Mouse (Mus musculus): ENCODE measurements around the gene Rad51. TPM values are rescaled to one million over a fixed set of nuclear protein-coding genes. Genes with fewer than 3 reads are reported as not detected.
A peak's percentile ranks its signal among the peaks of the same experiment; 100 is the strongest.

Rad51 gene
- polyA plus RNA-seq, 1 experiment from 2014 or later = 34.6 TPM

DNA sequence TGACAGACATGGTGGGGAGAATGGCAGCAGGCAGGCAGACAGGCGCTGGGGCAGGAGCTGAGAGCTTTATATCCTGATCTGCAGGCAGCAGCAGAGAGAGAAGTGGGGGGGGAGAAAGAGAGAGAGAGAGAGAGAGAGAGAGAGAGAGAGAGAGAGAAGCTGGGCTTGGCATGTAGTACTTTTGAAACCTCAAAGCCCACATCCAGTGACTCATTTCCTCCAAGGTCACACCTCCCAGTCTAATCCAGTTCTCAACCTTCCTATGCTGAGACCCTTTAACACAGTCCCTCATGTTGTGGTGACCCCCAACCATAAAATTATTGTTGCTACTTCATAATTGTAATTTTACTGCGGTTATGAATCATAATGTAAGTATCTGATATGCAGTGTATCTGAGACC lies 57.7 kb downstream of the Rad51 start:
- ATAC-seq (replicated peaks; ENCODE audit: extremely low read depth, insufficient read depth, low FRiP score) = no peak
- Histone ChIP-seq H3K4me3 (ENCODE audit: low read length) (no peak overlapping the region), H3K27me3 (ENCODE audit: control insufficient read depth, insufficient read depth, low read length) (0 out of 2 replicates have a peak, but pooled peaks cover 2% of the 10 kb centered on the region), H3K9ac (ENCODE audit: low read length) (no peak overlapping the region), H3K27ac (ENCODE audit: low read length) (no peak overlapping the region), H3K4me2 (ENCODE audit: low read depth, low read length) (no peak overlapping the region), H3K36me3 (ENCODE audit: control insufficient read depth, insufficient read depth) (no peaks in the 10 kb centered on the region), H3K9me3 (replicated peaks; ENCODE audit: control insufficient read depth, low read length) (no peaks in the 10 kb centered on the region), H3K4me1 (ENCODE audit: control insufficient read depth, insufficient read depth, low read length) (peaks cover 27% of the 10 kb centered on the region)
- WGBS = 74% methylated on average over 2 of the region's 2 CpGs

GRCm38 (mm10) chr2:119171574-119171973 lies 59.0 kb downstream of the Rad51 start:
- Histone ChIP-seq H3K4me1 (ENCODE audit: control insufficient read depth, insufficient read depth, low read length) (peaks cover 25% of the 10 kb centered on the region), H3K27me3 (ENCODE audit: control insufficient read depth, insufficient read depth, low read length) (0 out of 2 replicates have a peak, but pooled peaks cover 2% of the 10 kb centered on the region), H3K9ac (ENCODE audit: low read length) (no peak overlapping the region), H3K36me3 (ENCODE audit: control insufficient read depth, insufficient read depth) (no peaks in the 10 kb centered on the region), H3K27ac (ENCODE audit: low read length) (no peak overlapping the region), H3K4me2 (ENCODE audit: low read depth, low read length) (no peak overlapping the region), H3K9me3 (replicated peaks; ENCODE audit: control insufficient read depth, low read length) (no peaks in the 10 kb centered on the region), H3K4me3 (ENCODE audit: low read length) (no peak overlapping the region)
- 38% methylated on average over 8 of the region's 8 CpGs for WGBS
- ATAC-seq (replicated peaks; ENCODE audit: extremely low read depth, insufficient read depth, low FRiP score) = no peak

DNA sequence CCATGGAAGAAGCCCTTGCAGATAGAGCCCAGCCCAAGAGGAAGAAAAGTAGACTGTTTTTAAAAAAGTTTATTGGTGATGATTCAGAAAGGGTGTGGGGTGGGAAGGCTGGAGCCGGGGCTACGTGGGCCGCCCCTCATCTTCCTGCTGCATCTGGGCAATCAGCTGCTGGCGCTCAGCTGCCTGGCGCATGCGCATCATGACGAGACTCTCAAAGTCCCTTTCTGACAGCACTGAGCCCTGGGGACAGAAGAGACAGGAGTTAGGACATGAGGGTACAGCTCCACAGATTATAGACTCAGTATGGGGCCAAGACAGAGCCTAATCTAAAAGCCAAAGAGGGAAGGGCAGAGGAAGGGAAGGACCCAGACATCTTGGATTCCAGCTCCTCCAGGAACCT lies 59.9 kb downstream of the Rad51 start:
- no peak overlapping the region for H3K4me3 ChIP-seq (ENCODE audit: low read length)
- H3K9ac ChIP-seq (ENCODE audit: low read length) = no peak overlapping the region
- H3K9me3 ChIP-seq (replicated peaks; ENCODE audit: control insufficient read depth, low read length) = no peaks in the 10 kb centered on the region
- H3K27ac ChIP-seq (ENCODE audit: low read length) = no peak overlapping the region
- peaks cover 19% of the 10 kb centered on the region for H3K4me1 ChIP-seq (ENCODE audit: control insufficient read depth, insufficient read depth, low read length)
- H3K27me3 ChIP-seq (ENCODE audit: control insufficient read depth, insufficient read depth, low read length) = 0 out of 2 replicates have a peak, but pooled peaks cover 2% of the 10 kb centered on the region
- no peak for ATAC-seq (replicated peaks; ENCODE audit: extremely low read depth, insufficient read depth, low FRiP score)
- 0 out of 2 replicates have a peak overlapping the region, but pooled peaks have one; percentile 54 for H3K4me2 ChIP-seq (ENCODE audit: low read depth, low read length)
- H3K36me3 ChIP-seq (ENCODE audit: control insufficient read depth, insufficient read depth) = no peaks in the 10 kb centered on the region
- 83% methylated on average over 7 of the region's 7 CpGs for WGBS

DNA sequence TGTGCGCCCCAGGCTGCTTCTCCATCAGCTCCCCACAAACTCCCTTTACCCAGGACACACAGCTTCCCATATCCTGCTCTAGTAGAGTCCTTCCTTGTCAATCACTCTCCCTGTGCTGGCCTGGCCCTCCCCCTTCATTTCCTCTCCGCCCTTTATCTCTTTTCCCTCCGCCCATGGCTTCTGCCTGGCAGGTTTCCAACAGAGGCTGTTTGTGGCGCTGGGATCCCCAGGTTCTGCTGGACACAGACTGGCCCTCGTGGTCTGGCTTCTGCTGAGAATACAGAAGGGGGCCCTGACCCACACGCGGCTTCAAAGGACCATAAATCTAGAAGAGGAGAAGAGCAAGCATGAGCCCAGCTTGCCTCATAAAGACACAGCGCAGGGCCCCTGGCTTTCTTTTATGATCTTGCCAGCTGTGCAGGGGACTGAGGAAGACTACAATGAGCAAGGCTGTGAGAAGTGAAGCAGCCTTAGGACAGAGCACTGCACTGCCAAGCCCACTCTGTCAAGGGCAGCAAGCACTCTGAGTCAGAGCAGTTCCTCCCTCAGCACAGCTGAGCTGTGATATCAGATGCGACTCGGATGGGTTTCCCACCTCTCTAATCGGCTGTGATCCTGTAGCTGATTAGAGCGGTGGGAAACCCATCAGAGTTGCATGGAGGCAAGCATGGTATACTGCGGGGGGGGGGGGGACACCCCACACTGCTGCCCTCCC lies 60.4 kb downstream of the Rad51 start:
- ATAC-seq (replicated peaks; ENCODE audit: extremely low read depth, insufficient read depth, low FRiP score) = peak; percentile 81
- WGBS = 10% methylated on average over 13 of the region's 13 CpGs
- 0 out of 2 replicates have a peak overlapping the region, but pooled peaks have one; percentile 12 for H3K9ac ChIP-seq (ENCODE audit: low read length)
- peaks cover 16% of the 10 kb centered on the region for H3K4me1 ChIP-seq (ENCODE audit: control insufficient read depth, insufficient read depth, low read length)
- no peak overlapping the region; the same call in 1 of the 2 replicates for H3K4me3 ChIP-seq (ENCODE audit: low read length)
- H3K36me3 ChIP-seq (ENCODE audit: control insufficient read depth, insufficient read depth) = no peaks in the 10 kb centered on the region
- H3K4me2 ChIP-seq (ENCODE audit: low read depth, low read length) = peak overlapping the region; percentile 54
- 0 out of 2 replicates have a peak, but pooled peaks cover 2% of the 10 kb centered on the region for H3K27me3 ChIP-seq (ENCODE audit: control insufficient read depth, insufficient read depth, low read length)
- H3K27ac ChIP-seq (ENCODE audit: low read length) = peak overlapping the region; percentile 46; the same call in 1 of the 2 replicates
- no peaks in the 10 kb centered on the region for H3K9me3 ChIP-seq (replicated peaks; ENCODE audit: control insufficient read depth, low read length)

DNA sequence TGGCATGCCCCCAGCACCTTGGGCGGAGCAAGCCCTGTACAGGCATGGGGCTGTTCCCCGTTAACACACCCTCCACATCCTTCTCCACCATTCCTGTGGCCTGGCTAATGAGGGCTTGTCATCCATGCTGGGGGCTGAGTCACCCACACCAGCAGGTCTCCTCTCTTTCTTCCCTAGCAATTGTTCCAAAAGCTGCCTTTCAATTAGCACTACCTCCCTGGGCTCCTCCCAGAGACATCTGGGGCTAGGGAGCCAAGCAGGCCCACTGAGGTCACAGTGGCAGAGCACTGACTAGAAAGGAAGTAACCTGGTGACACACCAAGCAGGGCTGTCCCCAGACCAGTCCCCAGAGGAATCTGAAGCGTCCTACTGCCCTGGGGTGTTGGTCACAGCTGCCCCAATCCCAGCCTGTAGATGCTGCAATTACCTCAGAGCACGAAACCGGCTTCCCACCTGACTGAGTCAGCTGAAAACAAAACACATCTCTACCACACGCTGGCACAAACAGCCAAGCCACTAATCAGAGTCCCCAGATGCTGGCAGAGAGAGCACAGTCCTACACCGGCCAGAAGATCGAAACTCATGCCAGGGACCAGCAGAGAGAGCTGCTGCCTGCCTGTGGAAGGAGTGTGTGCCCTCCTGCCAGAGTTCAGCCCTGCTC lies 61.5 kb downstream of the Rad51 start, which contains the start of gene Gm14137:
Gene Gm14137, plus strand, starts transcription at position 519 of the 661 bp plus-strand sequence.
- WGBS = 57% methylated on average over 8 of the region's 8 CpGs
- Histone ChIP-seq H3K27me3 (ENCODE audit: control insufficient read depth, insufficient read depth, low read length) (no peaks in the 10 kb centered on the region), H3K4me3 (ENCODE audit: low read length) (no peak within 1 kb of the TSS), H3K36me3 (ENCODE audit: control insufficient read depth, insufficient read depth) (0 out of 2 replicates have a peak, but pooled peaks cover 2% of the 10 kb centered on the region), H3K27ac (ENCODE audit: low read length) (no peak within 1 kb of the TSS), H3K4me2 (ENCODE audit: low read depth, low read length) (no peak within 1 kb of the TSS), H3K4me1 (ENCODE audit: control insufficient read depth, insufficient read depth, low read length) (peaks cover 15% of the 10 kb centered on the region), H3K9me3 (replicated peaks; ENCODE audit: control insufficient read depth, low read length) (no peaks in the 10 kb centered on the region), H3K9ac (ENCODE audit: low read length) (0 out of 2 replicates have a peak within 1 kb of the TSS, but pooled peaks have one; percentile 12)
- ATAC-seq (replicated peaks; ENCODE audit: extremely low read depth, insufficient read depth, low FRiP score) = no peak

GRCm38 (mm10) chr2:119174866-119175265 lies 62.3 kb downstream of the Rad51 start:
- Histone ChIP-seq H3K36me3 (ENCODE audit: control insufficient read depth, insufficient read depth) (0 out of 2 replicates have a peak, but pooled peaks cover 2% of the 10 kb centered on the region), H3K9ac (ENCODE audit: low read length) (no peak overlapping the region), H3K4me3 (ENCODE audit: low read length) (no peak overlapping the region), H3K4me2 (ENCODE audit: low read depth, low read length) (no peak overlapping the region), H3K27ac (ENCODE audit: low read length) (no peak overlapping the region), H3K27me3 (ENCODE audit: control insufficient read depth, insufficient read depth, low read length) (no peaks in the 10 kb centered on the region), H3K9me3 (replicated peaks; ENCODE audit: control insufficient read depth, low read length) (no peaks in the 10 kb centered on the region), H3K4me1 (ENCODE audit: control insufficient read depth, insufficient read depth, low read length) (peaks cover 15% of the 10 kb centered on the region)
- 62% methylated on average over 14 of the region's 14 CpGs for WGBS
- no peak for ATAC-seq (replicated peaks; ENCODE audit: extremely low read depth, insufficient read depth, low FRiP score)

GRCm38 (mm10) chr2:119175614-119176013 lies 63.0 kb downstream of the Rad51 start:
- no peak overlapping the region for H3K9ac ChIP-seq (ENCODE audit: low read length)
- H3K27ac ChIP-seq (ENCODE audit: low read length) = no peak overlapping the region
- no peaks in the 10 kb centered on the region for H3K27me3 ChIP-seq (ENCODE audit: control insufficient read depth, insufficient read depth, low read length)
- peaks cover 15% of the 10 kb centered on the region for H3K4me1 ChIP-seq (ENCODE audit: control insufficient read depth, insufficient read depth, low read length)
- ATAC-seq (replicated peaks; ENCODE audit: extremely low read depth, insufficient read depth, low FRiP score) = no peak
- WGBS = 57% methylated on average over 6 of the region's 6 CpGs
- peaks cover 5% of the 10 kb centered on the region; the same call in 1 of the 2 replicates for H3K36me3 ChIP-seq (ENCODE audit: control insufficient read depth, insufficient read depth)
- H3K4me3 ChIP-seq (ENCODE audit: low read length) = no peak overlapping the region
- H3K4me2 ChIP-seq (ENCODE audit: low read depth, low read length) = no peak overlapping the region
- no peaks in the 10 kb centered on the region for H3K9me3 ChIP-seq (replicated peaks; ENCODE audit: control insufficient read depth, low read length)

GRCm38 (mm10) chr2:119176761-119177160 lies 64.2 kb downstream of the Rad51 start:
- H3K27ac ChIP-seq (ENCODE audit: low read length) = no peak overlapping the region
- 69% methylated on average over 3 of the region's 3 CpGs for WGBS

More at GRCm38 (mm10) chr2:119176761-119177160, 64.2 kb downstream of the Rad51 start:
- peaks cover 6% of the 10 kb centered on the region; the same call in 1 of the 2 replicates for H3K36me3 ChIP-seq (ENCODE audit: control insufficient read depth, insufficient read depth)
- ATAC-seq (replicated peaks; ENCODE audit: extremely low read depth, insufficient read depth, low FRiP score) = no peak
- no peaks in the 10 kb centered on the region for H3K27me3 ChIP-seq (ENCODE audit: control insufficient read depth, insufficient read depth, low read length)
- peaks cover 12% of the 10 kb centered on the region for H3K4me1 ChIP-seq (ENCODE audit: control insufficient read depth, insufficient read depth, low read length)
- H3K4me2 ChIP-seq (ENCODE audit: low read depth, low read length) = no peak overlapping the region
- no peak overlapping the region for H3K4me3 ChIP-seq (ENCODE audit: low read length)
- H3K9ac ChIP-seq (ENCODE audit: low read length) = no peak overlapping the region
- no peaks in the 10 kb centered on the region for H3K9me3 ChIP-seq (replicated peaks; ENCODE audit: control insufficient read depth, low read length)

Measured in heart, embryonic 16.5 days (tissue).